Mouse (Mus musculus) duodenum, adult 2 months (tissue): ENCODE results near the gene Tsacc. TPM values are rescaled to one million over a fixed set of nuclear protein-coding genes. Genes with fewer than 3 reads are reported as not detected.

Experiments
- polyA plus RNA-seq: library from polyadenylated mRNA; depleted of rRNA; stranded (reverse); fragments of >200 nt; gene quantifications from 2 replicates; pipeline ENCODE4 v1.2.3, GENCODE M21; 2012; ENCODE audit warnings: low replicate concordance; rRNA removed

Tsacc gene
- polyA plus RNA-seq, result 0.83 and 1.6 TPM in 2 replicates

GRCm38 (mm10) chr3:88296561-88297318 lies at the start of gene Tsacc, which contains the start of gene Cct3:
Tsacc (minus strand) TSS chr3:88296999.
Cct3 (plus strand) TSS chr3:88297116.

GRCm38 (mm10) chr3:88336058-88337013 lies 39.5 kb upstream of the Tsacc start, which contains the start of the genes Tmem79 and Smg5:
Tmem79 (minus strand) TSS chr3:88336148.
Smg5 (plus strand) TSS chr3:88336260.

DNA sequence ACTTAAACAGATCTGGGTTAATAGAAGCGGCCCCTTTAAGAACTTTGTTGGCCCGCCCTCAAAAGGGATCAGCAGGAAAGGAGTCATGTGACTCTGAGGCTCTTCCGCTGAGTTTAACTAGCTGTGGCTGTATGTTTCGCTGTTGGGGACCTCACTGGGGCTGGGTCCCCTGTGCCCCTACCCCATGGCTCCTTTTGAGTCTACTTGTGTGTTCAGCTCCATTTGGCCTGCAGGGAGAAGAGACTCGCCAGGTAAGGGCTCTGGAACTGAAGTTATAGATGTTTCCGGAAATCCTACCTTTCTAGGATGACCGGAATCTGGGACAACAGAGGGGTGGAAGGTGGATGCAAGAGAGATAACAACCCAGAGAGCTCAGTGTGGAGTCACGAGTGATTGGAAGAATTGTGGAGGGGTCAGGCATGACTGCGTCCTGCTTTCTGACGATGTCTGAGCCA lies 28.2 kb upstream of the Tsacc start, which contains the start of gene Glmp:
TSS of gene Glmp (plus strand) at position 73 of the 455 bp plus-strand sequence.

DNA sequence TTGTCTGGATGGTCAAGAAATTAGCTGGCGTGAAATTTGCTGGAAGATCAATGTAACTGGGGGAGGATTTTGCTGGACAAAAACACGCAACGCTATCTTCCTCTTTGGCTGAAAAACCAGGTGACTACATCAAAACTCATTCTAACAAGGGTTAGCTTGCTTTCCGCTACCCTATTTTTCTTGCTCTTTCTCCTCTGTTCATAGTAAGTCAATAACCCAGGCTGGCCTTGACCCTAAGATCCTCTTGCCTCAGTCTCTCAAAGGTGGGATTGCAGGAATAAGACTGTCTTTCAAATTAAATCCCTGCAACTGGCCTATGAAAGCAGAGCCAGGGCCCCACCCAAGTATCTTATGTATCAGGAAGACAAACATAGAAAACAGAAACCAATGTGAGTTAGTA lies 9.7 kb downstream of the Tsacc start, which contains the start of gene Gm38392:
TSS of gene Gm38392 (minus strand) at position 101 of the 400 bp plus-strand sequence.

DNA sequence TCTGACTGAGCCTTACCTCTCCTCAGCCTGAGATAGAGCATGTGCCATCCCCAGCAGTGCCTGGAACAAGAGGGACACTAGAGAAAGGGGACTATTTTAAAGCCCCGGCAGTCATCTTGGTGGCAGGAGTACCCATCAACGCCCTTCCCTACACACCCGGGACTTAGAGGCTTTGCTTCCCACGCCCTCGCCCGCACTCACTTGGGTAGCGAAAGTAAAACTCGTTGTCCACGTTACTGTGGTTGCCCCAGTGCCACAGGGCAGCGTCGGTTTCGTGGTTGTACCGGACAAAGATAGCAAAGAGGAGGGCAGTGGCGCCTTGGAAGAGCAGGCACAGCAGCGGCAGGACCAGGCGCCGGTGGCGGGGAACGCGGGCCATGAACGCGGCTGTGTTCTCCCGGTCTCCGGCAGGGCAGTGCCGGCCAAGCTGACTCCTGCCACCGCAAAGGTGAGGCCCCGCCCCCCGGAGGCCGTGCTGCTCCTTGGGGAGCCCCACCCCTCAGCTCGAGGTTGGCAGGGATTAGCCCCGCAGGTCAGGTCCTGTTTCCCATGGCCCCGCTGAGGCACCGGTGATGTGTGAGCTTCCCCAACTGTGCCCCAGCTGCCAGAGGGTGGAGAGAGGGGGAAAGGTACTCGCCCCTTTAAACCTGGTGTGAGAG lies 42.4 kb downstream of the Tsacc start, which contains the start of gene Rhbg:
TSS of gene Rhbg (minus strand) at position 442 of the 659 bp plus-strand sequence.

Other genes starting within 250 kb of the Tsacc start
- gene Naxe, start 238.5 kb downstream of the Tsacc start, polyA plus RNA-seq, result 38.0 and 41.8 TPM in 2 replicates
- gene Ttc24, start 218.7 kb downstream of the Tsacc start, polyA plus RNA-seq, result not detected in 2 replicates
- 9.2 and 13.0 TPM in 2 replicates for gene Iqgap3, start 215.0 kb downstream of the Tsacc start, polyA plus RNA-seq
- gene Mef2d, start 154.6 kb downstream of the Tsacc start, polyA plus RNA-seq, result 58.2 and 67.0 TPM in 2 replicates
- 12.4 and 47.3 TPM in 2 replicates for gene Rhbg, start 42.3 kb downstream of the Tsacc start, polyA plus RNA-seq
- not detected in 2 replicates for gene Gm38392, start 9.8 kb downstream of the Tsacc start, polyA plus RNA-seq
- 51.1 and 53.1 TPM in 2 replicates for gene Cct3, start 117 bp upstream of the Tsacc start, polyA plus RNA-seq
- gene Glmp, start 28.0 kb upstream of the Tsacc start, polyA plus RNA-seq, result 130 and 216 TPM in 2 replicates
- gene Tmem79, start 39.1 kb upstream of the Tsacc start, polyA plus RNA-seq, result 42.5 and 51.7 TPM in 2 replicates
- 49.4 and 79.7 TPM in 2 replicates for gene Smg5, start 39.3 kb upstream of the Tsacc start, polyA plus RNA-seq
- gene Paqr6, start 67.6 kb upstream of the Tsacc start, polyA plus RNA-seq, result 3.5 and 4.6 TPM in 2 replicates
- gene Bglap3, start 75.7 kb upstream of the Tsacc start, polyA plus RNA-seq, result 3.7 and 5.3 TPM in 2 replicates
- gene Bglap2, start 81.7 kb upstream of the Tsacc start, polyA plus RNA-seq, result 0.92 TPM in 1 of 2 replicates, not detected in the other
- 2.2 and 3.3 TPM in 2 replicates for gene Bglap, start 87.5 kb upstream of the Tsacc start, polyA plus RNA-seq
- 95.3 and 128 TPM in 2 replicates for gene Pmf1, start 113.3 kb upstream of the Tsacc start, polyA plus RNA-seq
- gene Slc25a44, start 128.1 kb upstream of the Tsacc start, polyA plus RNA-seq, result 19.7 and 31.1 TPM in 2 replicates
- 187 and 317 TPM in 2 replicates for gene Sema4a, start 164.2 kb upstream of the Tsacc start, polyA plus RNA-seq
- gene Lmna, start 213.0 kb upstream of the Tsacc start, polyA plus RNA-seq, result 124 and 179 TPM in 2 replicates
- gene Mex3a, start 235.4 kb upstream of the Tsacc start, polyA plus RNA-seq, result 0.24 and 0.51 TPM in 2 replicates